Mouse (Mus musculus): ENCODE measurements around the gene Plcb1.
A peak's percentile ranks its signal among the peaks of the same experiment; 100 is the strongest.

Gene Plcb1

DNA sequence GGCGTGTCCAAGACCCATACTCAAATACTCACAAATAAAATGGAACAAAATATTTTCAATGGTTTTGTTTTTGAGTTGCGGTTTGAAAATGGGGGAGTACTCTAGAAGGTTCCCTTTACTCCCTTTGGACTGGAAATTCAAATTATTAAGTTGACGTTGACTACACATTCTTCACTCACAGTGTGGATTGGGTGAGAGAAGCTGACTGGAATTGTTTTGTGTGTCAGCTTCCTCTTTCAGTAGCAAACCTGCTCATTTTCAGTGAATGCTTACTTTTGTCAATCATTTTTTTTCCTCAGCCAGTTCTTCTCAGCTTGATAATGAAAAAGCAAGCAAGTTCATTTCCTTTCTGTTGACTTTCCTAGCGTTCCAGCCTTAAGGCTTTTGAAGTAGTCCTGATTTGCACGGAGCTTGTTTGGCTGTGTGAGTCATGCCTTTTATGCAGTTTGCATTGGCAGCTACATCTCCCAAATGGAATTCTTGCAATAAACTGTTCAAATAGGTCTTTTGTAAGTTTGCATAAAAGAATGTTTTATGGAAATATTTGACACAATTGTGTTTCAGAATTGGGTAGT lies 306.8 kb downstream of the Plcb1 start:
- DNase-seq = no peak

DNA sequence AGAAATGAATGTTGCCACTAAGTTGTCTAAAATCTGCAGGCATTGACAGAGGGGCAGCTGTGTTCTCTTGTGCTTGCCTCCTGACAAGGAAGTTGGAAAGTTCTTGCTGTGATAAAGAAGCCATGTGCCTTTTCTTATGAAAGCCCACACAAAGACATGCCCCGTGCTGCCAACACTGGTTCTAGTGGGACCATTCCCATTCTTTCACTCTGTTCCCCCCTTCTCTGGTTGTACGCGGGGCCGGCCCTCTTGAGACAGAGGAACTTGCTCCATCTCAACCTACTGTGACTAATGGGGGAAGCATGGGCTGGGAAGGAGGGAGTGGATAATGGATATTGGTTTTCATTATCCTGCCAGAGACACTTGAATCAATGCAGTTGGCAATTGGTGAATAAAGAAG lies 315.4 kb downstream of the Plcb1 start:
- no peak for DNase-seq

DNA sequence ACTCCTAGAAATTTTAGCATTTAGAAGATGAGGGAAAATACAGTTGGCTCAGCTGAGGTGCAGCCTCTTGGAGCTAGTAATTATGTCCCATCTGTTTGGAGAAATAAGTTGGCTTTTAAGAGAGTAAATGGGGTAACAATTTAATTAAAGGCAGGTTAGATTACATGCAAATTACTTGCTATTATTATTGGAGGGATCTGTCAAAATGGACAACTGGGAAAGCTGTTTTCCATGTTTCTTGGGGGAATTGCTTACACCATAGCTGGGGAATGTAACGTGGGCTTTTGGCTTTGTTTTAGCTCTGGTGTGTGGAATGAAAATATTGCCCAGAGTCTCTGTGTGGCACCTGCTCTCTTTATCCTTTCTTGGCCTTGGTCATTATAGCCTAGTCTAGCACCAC lies 316.1 kb downstream of the Plcb1 start:
- DNase-seq = no peak

DNA sequence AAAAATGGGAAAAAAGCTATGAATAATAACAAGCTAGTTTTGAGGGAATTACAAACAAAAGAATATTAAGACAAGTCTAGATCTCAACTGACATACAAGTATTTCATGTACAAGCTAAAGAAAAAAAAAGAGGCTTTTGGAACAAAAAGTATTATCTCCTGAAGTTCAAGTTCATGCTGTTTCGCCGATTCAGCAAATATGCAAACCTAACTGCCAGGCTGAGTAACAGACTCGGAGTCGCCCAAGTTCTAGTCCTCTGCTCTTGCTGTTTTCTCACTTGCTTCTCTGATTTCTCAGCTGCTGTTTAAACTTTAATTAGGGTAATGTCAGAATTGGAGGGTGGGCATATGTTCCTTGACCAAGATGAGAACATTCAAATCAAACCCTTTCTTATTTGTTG lies 320.8 kb downstream of the Plcb1 start:
- no peak for DNase-seq

DNA sequence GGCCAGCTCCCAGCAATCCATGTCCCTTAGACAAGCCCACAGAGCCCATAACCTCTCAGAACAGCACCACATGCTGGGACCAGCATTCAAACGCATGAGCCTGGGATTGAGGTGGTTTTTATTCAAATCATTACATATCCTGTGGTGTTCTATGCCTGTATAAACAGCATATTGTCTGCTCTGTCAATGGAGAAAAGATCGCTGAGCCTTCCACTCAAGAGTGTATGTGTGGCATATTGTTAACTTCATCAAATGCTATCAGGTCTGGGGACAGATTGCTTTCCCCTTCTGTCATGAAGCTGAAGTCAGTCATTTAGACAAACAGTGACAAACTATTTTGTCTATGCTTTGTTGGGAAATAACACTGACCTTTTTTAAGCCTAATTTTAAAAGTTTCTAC lies 322.7 kb downstream of the Plcb1 start:
- DNase-seq = no peak

DNA sequence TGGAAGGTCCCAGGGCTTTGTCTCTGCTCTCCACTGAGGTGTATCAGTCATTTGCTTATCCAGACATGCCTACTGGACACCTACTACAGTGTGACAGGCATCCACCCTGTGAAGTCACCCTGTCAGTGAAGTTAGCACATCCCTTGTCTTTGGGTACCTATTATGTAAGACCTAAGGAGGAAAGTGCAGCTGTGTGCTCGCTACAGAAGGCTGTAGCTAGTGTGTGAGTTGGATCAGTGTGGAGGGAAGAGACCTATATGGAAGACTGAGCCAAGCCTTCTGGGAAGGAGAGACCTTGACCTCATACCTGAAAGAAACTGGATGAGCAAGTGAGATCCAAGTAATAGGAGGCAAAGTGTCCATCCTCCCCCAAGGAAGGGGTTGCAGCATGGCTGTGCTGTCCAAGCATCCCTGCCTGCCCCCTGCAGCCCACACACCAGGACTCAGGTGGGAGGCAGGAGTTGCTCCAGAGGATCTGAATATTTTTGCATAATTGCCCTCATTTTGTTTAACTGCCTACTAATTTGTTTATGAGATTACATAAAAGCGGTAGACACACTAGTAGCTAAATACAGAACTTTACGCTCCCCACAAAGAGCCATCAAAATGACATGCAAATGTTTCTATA lies 328.7 kb downstream of the Plcb1 start:
- no peak for DNase-seq

DNA sequence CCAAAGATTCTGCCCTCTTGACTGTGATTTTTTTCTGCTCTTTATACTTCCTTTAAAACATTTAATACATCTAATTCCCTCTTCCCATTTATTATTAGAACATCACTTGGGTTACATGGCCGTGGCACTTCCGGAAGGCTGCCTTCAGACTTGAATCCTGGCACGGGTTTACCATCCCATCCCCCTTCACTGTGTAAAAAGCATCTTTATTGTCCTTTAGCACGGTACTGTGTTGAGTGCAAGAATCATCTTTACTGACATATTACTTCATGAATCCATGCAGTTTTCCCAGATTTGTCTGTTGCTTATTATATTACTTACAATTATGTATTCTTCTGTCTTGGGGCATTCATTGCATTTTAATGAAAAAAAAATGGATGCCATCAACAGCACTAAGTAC lies 337.2 kb downstream of the Plcb1 start:
- no peak for DNase-seq

DNA sequence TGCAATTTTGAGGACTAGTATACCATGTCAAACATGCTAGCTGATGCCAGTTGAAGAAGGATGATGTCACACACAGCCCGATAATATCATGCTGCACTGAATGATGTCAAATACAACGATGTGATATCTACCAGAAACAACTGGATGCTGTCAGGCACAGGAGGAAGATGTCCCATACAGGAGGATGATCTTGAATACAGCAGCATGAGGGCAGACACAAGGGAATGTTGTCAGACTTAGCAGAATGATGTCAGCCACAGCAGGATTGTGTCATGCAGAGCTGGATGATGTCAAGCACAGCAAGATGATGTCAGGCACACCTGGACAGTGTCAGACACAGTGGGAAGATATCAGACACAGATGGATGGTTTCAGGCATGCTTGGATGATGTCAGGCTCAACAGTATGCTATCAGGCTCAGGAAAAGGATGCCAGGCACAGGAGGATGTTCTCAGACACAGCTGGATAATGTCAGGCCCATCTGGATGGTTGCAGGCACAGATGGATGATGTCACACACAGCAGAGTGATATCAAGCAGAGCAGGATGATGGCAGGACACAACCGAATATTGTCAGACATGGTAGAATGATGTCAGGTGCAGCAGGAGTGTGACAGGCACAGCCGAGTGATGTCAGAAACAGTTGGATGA lies 338.0 kb downstream of the Plcb1 start:
- no peak for DNase-seq

DNA sequence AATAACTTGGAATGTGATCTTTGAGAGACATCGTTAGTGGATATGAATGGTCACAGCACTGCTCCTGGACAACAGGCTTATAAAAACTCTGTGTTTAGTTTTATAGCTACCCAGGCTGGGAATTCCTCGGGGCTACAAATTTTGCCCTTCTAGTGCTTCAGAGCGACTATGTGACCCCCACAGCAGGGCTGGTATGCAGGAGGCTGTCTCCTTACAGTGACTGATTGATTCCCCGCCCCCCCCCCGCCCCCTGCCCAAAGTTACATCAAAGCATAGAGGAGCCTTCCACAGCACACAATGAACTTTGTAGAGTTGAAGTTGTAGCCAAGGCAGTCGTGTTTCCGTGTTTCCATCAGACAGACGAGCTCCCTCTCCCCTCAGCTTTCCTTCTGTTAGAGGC lies 354.7 kb downstream of the Plcb1 start:
- no peak for DNase-seq

DNA sequence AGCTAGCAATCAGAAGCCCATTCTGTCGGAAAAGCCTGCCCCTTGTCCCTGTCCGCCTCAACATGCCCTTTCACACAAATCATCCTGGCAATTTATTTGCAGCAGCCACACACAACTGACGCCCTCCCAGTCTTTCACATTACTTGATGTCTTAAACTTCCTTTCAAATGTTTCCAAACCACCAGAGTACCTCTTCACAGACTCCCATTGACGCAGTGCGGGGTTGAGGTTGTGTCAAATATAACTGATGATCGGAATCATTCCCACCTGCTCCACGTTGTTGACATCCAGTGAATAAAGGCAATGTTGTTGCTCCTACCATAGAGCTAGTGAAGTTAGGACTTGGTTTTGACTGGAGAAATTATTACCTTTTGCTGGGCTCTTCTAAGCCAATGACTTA lies 366.4 kb downstream of the Plcb1 start:
- DNase-seq = no peak

DNA sequence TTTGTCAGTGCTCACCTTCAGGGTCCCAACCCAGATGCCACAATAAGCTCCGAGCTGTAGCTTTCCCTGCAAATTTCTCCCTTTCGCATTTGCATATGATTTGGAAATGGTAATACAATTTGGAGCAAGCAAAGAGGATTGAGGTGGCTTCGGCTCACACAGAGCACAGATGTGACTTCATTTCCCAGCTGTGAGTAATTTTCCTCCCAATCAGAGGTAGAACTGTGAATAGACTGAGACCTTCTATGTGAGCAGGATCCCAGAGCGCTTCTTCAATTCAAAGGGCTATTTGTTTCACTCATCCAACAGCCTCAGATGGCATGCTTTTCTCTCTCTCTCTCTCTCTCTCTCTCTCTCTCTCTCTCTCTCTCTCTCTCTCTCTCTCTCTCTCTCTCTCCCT lies 367.4 kb downstream of the Plcb1 start:
- no peak for DNase-seq

DNA sequence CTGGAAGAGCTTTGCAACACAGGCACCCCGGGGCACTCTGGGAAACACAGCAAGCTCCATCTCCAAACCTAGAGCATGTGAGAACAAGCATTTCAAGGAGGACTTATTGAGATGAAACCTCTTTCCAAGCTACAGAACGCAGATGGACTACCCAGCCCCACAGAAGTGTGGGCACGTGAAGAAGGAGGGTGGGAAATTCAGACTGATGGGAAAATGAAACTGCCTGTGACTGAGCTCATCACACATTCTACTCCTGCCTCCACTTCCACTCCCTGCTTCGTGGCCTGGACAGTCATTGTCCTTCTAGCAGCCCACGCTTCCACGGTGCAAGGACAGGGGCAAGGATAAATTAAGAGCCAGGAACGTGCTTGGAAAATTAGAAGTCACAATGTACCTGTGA lies 370.2 kb downstream of the Plcb1 start:
- DNase-seq = no peak

DNA sequence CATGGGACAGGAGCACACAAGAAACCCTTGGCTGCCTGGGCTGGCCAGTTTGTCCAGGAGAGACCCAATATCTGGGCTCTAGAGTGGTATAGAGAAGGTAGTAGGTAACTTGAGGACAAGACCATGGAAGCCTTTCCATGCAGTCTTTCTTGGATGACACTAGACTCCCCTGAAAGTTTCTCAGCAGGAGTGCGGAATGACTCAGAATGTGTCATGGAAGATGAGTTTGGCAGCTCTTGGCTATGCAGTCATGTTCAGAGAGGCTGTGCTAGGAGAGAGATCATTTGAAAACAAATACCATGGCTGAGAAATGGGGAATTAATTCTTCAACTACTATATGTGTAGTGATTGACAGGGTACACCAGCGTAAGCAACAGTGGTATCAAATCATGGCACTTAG lies 372.1 kb downstream of the Plcb1 start:
- DNase-seq = no peak

DNA sequence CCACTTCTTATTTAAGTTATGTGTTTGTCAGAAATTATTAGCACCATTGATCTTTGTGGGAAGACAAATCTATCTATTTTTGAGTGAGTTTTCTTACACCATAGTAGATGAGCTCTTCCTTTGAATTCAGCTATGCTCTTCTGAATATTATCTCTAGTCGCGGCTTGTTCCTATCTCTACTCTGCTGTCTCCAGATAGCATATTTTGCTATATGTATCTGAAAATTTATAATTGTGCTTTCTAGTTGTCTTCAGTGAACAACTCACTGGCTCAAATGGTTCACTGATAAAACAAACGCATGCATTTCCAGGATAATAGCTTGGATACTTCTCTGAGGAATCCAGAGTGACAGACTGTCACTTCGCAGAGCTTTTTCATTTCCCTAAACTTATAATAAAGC lies 375.8 kb downstream of the Plcb1 start:
- no peak for DNase-seq

DNA sequence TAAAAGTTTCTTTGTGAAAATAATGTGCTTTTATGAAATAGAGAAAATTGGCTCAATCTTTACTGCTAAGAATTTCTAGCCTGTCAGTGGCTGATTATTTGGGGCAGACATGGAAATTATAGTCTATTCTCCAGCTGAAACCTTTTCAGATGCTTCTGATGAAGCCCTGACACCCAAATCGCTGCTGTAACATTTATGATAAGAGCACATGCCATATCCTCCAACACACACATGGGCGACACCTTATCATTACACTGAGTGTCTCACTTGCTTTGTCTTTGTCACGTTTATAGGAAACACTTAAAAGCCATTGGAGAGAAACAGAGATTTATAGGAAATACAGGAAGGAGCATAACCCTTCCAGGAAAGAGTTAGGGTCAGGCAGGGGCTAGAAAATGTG lies 379.6 kb downstream of the Plcb1 start:
- no peak for DNase-seq

DNA sequence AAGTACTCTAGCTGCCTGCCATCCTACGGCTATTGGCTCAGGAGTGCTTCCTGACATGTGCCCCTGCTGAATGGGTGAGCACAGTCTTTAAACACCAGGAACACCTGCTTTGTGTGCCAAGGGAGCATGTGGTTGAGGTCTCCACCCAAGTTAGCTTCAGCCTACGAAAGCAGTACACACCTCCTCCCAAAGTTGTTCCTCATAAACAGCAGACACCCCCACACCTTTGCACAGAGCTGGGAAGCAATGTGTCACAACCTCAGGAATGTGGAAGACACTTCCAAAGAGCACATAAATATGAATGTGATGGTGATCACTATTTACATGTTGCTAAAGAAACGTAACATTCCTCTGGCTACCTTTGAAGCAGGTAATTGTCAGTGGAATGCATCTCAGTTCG lies 389.7 kb downstream of the Plcb1 start:
- DNase-seq = no peak

DNA sequence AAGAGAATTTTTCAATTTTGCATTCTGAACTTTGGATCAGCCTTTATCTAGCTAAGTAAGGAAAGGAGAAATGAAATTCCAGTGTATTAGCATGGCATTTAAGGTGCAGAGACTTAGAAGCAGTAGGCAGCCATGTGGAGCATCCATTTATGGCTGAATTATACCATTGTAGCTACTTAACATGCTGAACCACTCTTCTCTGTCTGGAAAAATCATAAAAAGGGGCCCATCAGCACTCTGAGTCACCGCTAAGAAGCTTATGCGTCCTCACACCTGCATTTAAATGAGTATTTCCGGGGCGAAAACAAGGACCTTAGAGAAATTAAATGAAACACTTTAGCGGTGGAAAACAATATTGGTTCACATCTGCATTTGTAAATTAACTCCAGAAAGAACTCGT lies 401.8 kb downstream of the Plcb1 start:
- DNase-seq = no peak

DNA sequence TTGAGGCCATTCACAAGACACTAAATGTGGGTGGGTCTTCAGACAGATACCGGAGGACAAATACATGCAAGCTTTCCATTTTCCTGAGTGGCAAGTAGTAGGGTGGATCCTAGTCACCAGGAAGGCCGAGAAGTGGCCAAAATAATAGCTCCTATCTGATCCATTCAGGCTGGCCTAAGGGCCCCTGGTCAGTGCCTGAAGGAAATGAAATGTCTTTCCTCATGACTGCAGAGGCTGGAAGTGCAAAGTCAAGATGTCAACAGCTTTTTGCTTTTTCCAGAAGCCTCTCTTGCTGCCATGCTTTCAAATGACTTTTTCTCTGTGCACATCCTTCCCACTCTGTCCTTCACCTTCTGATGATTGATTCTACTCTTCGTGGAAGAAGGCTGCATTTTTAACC lies 415.0 kb downstream of the Plcb1 start:
- no peak for DNase-seq

DNA sequence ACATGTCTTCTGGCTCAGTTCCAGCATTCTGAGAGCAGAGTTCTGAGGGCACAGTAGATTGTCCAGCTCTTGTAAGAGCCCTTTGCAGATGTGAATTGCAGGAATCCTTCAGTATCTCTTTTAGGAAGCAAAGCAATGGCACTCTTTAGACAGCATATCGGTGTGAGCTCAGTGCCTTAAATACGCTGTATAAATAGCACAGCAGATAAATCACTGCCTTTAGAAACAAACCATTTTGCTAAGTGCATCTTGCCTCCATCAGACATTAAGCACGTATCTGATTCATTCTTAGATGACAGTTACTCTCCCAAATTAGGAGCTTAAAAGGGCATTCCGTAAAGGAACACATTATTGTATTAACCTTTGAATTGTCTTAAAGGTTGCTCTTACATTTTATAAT lies 416.5 kb downstream of the Plcb1 start:
- no peak for DNase-seq

DNA sequence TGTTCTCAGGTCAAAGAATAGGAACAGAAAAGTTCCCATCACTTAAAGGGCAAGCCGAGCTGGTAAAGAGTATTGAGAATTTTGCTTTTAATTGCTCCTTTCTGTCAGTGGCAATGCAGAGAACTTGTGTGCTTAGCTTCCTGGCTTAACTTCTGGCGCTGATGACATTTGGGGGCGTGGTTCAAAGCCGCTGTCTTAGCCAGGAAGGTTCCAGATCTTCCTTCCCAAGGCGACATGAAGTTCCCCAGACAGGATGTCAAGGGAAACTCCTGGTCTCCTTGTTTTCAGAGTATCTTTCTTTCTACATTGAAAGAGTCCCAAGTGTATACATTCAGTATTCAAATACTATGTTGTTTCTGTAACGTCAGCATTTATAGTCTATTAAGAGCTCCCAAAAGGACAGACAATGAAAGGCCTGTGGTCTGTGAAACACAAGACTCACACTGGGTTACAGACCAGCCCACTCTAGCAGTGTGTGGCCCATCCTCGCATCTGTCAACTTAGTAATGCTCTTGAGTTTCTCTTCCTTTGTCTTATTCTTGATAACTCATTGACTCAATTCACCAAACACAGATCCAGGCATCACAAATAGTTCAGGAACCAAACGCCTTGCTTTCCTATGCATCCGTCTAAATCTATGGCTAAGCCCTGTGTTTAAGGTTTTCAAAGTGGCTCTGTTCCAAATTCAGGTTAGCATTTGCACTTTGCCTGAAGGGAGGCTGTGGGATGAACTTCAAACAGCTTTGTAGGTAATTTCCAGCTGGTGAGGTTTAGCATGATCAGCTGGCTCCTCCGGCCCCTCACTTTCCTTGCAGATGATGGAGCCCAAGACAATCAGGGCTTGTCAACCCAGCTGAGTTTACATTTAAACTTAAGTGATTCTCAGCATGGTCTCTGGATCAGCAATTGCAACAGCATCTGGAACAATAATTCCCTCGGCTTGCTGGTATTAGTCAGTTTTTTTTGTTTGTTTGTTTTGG lies 418.6 kb downstream of the Plcb1 start:
- DNase-seq = peak; percentile 12

DNA sequence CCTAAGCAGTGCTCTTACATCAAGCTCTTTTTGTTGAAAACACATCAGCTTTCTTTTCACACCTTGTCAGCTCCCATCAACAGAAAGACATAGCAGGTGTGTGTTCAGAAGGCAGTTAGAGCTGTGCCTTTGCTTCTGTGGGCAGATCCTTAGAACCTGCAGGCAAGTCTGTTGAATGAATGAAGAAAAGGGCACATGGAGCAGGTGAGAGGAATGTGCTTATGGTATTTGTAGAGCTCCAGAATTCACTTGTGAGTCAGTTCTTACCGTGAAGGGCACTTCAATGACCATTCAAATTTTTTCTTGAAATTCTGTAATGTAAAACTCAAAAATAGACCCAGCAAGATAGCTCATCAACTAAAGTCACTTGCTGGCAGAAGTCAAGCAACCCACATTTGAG lies 423.0 kb downstream of the Plcb1 start:
- DNase-seq = no peak

DNA sequence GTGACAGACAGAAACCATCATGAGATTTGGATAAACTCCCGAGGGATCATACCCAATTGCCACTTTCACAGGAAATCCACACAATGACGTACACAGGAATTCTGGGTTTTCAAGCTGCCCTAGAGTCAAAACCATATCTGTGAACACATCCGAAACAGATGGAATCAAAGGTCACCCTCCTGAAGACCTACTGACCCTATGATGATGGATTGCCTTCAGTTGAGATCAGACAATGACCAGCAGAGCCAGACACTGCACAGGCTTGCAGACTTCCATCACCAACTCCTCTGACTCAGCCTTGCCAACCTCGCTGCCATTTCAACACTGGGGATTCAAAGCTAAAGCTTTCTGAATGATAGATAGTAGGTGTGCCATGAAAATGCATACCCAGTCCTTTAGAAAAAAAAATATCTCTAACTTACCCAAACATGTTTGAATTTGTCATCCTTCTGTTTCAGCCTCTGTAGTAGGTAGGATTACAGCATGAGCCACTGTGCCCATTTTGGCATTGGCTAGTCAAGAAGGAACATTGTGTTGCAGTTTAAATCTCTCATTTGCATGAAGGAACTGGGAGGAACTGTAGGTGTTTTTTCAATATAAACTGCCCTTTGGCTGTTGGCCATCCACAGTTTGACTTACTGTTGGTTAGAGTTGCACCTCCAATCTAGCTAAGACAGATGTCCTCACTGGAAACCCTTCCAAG lies 429.0 kb downstream of the Plcb1 start:
- DNase-seq = no peak

DNA sequence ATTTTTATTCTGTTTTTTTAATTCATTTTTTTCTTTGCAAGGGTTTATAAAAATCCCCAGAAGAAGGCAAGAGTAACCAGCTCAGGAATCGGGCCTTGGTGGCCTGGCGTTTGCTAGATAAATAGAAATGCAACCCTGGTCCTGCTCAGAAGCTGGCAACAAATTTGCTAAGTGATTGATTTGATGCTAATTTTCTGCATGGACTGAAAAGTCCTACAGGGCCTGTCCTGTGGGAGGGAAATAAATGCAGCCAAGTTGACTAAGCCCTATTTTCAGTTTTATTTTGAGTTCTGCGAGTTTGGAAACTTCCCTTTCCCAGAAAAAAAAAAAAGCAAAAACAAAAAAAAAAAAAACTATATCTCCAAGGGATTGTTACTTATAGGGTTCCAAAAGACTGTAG lies 433.5 kb downstream of the Plcb1 start:
- no peak for DNase-seq

Measured in retina, postnatal 1 day (tissue).